Mouse (Mus musculus): ENCODE data around the gene Gatad2b.

GRCm38 (mm10) chr3:90388726-90389510 is 95.9 kb downstream of the Gatad2b start:
- TF ChIP-seq CTCF (IDR thresholded peaks at IDR 0.05; ENCODE audit: low read depth, low read length) (no peak), POLR2A (IDR thresholded peaks at IDR 0.05; ENCODE audit: extremely low read depth, insufficient read depth, low read length) (no peak)
